Mouse (Mus musculus) macrophage (primary cell): ENCODE data around the gene Frs2. TPM values are rescaled to one million over a fixed set of nuclear protein-coding genes. Genes with fewer than 3 reads are reported as not detected.
"Not testable (repeated sequence)": the region's sequence is repeated elsewhere in the genome, so short reads cannot be mapped to it uniquely, and the experiment has no call there.

ENCODE experiments used
- H3K27ac ChIP-seq: fragments of 350-480 bp; formaldehyde crosslinking; 2 replicates; pipeline ENCODE4 v1.9.0; 2021
- H3K36me3 ChIP-seq: fragments of 350-480 bp; formaldehyde crosslinking; 2 replicates; pipeline ENCODE4 v1.9.0; 2021; ENCODE audit errors: inconsistent target
- H3K4me3 ChIP-seq: fragments of 350-480 bp; formaldehyde crosslinking; 2 replicates; pipeline ENCODE4 v1.9.0; 2021; ENCODE audit errors: inconsistent target
- H3K79me2 ChIP-seq: fragments of 350-480 bp; formaldehyde crosslinking; 2 replicates; pipeline ENCODE4 v1.9.0; 2021; ENCODE audit errors: inconsistent target
- WGBS: methylation state at CpG from one replicate; pipeline ENCODE4 v1.1.7; 2026; ENCODE audit warnings: inconsistent platforms; ENCODE audit not compliant: missing documents; 5-methylcytosine and 5-hydroxymethylcytosine counted together
- polyA plus RNA-seq: library from polyadenylated mRNA; stranded (reverse); fragments of 250-400 nt; gene quantifications from 3 replicates; pipeline ENCODE4 v1.2.4, GENCODE M21; 2018; ENCODE audit warnings: inconsistent platforms

Gene Frs2
- polyA plus RNA-seq, 1 experiment from 2014 or later, result 14.5 TPM

DNA sequence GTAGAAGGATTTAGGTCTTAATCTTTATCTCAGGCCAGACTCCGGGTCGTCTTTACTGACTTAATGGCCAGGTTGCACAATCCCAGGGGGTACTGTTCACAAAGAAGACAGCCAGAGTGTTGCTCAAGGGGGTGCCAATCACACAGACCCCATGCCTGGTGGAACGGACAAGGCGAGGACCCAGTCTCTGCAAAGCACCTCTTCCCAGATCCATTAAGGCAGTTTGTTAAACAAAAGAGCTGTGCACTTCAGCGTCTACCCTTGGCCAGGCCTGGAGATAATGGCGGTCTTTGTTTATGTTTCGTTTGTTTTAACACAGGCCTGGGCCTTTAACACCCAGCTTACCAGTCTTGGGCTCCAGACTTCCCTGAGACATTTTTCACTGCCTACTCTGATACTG is 3.9 kb upstream of the Frs2 start:
- Histone ChIP-seq H3K27ac (no peak overlapping the region), H3K36me3 (no peaks in the 10 kb centered on the region), H3K79me2 (peaks cover 7% of the 10 kb centered on the region), H3K4me3 (no peak overlapping the region)
- 79% methylated on average over 7 of the region's 7 CpGs for WGBS

DNA sequence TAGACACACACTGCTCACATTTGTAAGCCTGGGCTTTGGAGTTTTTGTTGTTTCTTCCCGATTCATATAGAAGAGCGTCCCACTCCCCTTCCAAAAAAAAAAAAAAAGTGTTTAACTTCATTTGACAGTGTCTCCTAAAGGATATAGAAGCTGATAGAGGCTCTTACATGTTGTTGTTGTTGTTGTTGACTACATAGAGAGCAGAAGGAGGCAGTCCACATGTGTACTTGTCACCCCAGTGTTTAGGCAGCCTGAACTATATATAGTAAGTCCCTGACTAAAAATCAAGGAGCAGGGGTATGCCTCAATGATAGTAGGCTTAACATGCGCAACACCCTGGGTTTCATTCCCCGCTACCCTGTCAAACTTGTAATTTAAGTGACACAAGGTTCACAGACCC is 3.3 kb upstream of the Frs2 start:
- no peak overlapping the region for H3K4me3 ChIP-seq
- no peak overlapping the region for H3K27ac ChIP-seq

DNA sequence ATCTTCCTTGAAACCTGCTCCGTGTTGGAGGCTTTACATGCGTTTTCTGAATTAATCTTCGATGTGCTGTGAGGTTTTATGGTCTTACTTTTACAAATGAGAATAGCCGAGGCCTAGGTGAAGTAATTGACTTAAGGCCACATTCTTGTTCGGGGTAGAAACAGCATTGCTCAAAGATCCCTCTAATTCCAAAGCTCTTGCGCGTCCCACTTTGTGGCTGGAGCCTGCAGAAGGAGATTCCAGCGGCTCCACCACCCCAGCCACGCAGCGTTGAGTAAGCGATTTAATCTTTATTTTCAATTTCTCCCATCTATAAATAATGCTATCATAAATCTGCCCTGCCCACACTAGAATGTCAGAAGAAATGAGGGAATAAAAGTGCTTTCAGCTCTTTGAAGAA is 2.9 kb upstream of the Frs2 start:
- H3K27ac ChIP-seq, result no peak overlapping the region
- H3K4me3 ChIP-seq, result no peak overlapping the region
- peaks cover 17% of the 10 kb centered on the region for H3K79me2 ChIP-seq
- H3K36me3 ChIP-seq, result no peaks in the 10 kb centered on the region
- WGBS, result 88% methylated on average over 11 of the region's 11 CpGs

More for the DNA sequence above, 3.3 kb upstream of the Frs2 start:
- Histone ChIP-seq H3K79me2 (peaks cover 13% of the 10 kb centered on the region), H3K36me3 (no peaks in the 10 kb centered on the region)
- 98% methylated on average over 4 of the region's 4 CpGs for WGBS

DNA sequence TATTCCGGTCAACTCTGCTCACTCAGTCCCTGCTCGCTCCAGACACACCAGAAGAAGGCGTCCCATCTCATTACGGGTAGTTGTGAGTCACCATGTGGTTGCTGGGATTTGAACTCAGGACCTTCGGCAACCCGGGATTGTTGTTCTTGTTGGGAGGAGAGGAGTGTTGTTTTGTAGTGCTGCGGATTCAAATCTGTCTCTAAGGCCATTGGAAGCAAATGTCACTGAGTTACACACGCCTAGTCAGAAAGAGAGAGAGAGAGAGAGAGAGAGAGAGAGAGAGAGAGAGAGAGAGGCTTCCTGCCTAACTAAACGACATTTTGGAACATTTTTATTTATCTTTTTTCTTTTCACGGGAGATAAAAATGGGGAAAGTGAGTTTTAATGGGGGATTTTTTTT is 2.4 kb upstream of the Frs2 start:
- H3K79me2 ChIP-seq, result peaks cover 22% of the 10 kb centered on the region
- 75% methylated on average over 8 of the region's 10 CpGs for WGBS
- H3K4me3 ChIP-seq, result no peak overlapping the region
- H3K36me3 ChIP-seq, result no peaks in the 10 kb centered on the region
- no peak overlapping the region for H3K27ac ChIP-seq

DNA sequence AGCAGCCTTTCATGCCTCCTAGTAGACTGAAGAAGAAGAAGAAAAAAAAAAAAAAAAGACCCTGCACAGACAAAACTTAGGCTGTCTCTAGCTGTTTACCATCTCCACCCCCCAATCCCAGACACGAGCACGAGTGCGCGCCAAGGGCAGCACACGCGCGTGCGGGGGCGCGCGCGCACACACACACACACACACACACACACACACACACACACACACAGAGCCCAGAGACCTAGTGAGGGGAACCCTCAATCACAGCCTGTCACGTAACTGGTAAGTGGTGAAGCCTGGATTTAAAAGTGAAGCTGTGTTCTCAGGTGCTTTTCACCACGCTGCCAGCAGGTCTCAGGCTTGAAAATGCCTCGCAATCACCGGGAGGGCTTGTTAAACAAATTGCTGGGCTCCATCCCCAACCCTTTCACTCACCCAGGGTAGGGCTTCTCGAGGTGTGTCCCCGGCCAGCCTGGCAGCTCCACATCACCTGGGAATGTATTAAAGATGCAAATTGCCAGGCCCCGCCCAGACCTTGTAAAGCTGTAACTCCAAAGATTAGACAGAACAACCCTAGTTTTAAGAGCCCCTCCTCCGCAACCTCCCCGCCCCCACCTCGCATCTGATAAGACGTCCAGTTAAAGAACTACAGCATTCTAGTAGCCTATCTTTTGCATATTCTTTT is 1.7 kb upstream of the Frs2 start:
- no peak overlapping the region for H3K27ac ChIP-seq
- H3K79me2 ChIP-seq, result peaks cover 29% of the 10 kb centered on the region
- 7% methylated on average over 19 of the region's 23 CpGs for WGBS

DNA sequence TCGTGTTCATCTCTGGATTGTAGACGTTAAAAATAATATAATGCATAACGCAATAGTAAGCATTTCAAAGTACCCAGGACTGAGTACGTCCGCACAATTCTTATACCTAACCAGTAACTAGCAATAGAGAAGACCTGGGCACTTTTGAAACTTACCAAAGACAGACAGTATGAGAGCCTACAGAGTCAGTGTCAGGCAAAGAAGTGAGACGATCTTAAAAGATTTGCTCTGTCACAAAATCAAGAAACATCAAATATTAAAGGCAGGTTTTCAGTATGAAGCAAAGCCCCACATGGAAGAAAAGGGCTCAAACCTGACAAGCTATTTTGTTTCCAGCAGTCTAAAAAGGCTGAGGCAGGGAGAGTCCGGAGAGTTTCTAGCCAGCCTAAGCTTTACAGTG is 907 bp upstream of the Frs2 start:
- Histone ChIP-seq H3K27ac (no peak overlapping the region), H3K4me3 (peak overlapping the region; percentile 62)

More for the DNA sequence above, 1.7 kb upstream of the Frs2 start:
- peak overlapping the region; percentile 29 for H3K4me3 ChIP-seq
- H3K36me3 ChIP-seq, result no peaks in the 10 kb centered on the region

DNA sequence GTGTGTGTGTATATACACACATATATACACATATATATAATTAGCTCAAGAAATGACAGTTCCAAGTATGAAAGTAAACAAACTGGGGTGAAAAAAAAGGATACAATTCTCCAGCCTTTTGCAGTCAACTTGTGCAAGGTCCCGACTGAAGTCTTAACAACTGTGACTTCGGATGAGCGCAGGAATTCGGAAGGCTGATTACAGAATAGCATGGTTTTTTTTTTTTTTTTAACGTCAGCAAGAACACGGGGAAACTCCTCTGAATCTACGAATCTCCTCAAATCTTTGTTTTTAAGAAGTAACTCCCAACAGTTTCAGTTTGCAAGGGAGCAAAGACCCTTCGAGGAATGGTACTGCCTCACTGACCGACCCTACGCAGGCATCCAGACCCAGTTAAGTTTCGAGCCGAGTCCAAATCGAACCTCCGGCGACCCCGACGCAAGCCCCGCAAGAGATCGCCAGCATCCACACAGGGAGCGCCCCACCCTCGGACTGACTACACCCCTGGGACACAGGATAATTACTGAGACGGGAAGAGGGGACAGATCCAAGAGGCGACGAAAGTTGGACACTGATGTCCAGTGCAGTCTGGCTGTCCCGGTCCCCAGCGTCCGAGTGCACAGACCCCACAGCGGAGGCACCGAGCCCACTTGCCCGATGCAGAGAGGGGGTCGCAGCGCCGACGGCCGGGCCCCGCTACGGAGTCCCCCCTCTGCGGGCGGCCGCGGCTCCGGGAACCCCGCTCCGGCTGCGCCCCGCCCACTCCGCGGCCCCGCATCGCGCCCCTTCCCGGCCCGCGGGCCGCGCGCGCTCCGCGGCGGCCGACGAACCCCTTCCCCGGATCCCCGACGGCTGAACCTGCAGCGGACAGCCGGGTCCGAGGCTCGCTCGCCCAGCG is 622 bp downstream of the Frs2 start:
- Histone ChIP-seq H3K79me2 (peaks cover 53% of the 10 kb centered on the region), H3K36me3 (no peaks in the 10 kb centered on the region), H3K27ac (peak overlapping the region; percentile 48), H3K4me3 (peak overlapping the region; percentile 92)
- WGBS, result 1% methylated on average over 72 of the region's 72 CpGs

More for the DNA sequence above, 907 bp upstream of the Frs2 start:
- Histone ChIP-seq H3K36me3 (no peaks in the 10 kb centered on the region), H3K79me2 (peaks cover 37% of the 10 kb centered on the region)
- WGBS, result 33% methylated on average over 7 of the region's 7 CpGs

DNA sequence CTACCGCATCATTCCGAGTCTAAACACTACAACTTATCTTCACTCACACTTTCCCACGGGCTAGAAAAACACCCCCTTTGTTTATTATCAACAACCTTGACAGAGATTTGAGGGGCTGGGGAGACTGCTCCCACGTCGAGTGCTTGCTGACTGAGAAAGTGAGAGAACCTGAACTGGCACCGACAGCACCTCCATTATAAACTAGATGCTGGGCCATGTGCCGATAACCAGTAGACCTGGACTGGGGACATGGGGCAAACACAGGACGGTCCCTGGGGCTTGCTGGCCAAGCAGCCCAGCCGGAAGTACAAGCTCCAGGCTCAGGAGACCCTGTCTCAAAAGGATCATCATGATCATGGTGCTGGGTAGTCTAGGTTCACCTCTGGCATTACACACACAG is 1.9 kb downstream of the Frs2 start:
- H3K79me2 ChIP-seq, result peaks cover 65% of the 10 kb centered on the region
- no peaks in the 10 kb centered on the region for H3K36me3 ChIP-seq
- peak overlapping the region; percentile 92; the same call in 1 of the 2 replicates for H3K4me3 ChIP-seq
- H3K27ac ChIP-seq, result 0 out of 2 replicates have a peak overlapping the region, but pooled peaks have one; percentile 16
- WGBS, result 27% methylated on average over 9 of the region's 9 CpGs

DNA sequence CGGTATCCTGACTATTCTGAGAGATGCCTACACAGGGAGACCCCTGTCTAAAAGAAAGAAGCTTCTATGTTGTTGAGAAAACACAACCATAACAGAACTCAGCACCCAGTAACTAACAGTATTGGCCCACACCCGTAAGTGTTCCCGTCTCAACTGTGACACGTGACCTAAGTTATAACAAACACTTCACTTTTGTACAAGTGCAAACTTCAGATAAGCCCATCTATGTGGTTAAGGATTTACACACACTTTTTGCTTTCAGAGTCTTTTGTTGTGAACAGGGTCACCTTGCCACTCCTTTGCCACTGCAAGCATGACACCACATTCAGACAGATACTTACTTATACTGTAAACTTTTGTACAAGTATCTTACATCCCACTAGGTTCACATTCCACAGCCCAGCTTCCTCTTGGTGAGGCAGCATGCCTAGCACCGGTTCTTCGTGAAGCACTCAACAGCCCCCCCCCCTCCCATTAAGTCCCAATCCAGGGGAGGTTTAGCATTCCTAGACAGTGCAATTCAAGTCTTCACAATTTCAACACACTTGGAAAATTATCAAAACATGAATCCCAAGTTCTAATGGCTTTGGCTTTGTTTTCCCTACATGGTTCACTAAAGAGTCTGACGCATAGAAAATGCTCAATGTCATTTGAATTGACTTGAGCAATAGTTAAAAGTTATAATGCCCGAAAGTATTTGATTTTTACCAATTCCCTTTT is 2.6 kb downstream of the Frs2 start:
- Histone ChIP-seq H3K4me3 (no peak overlapping the region), H3K27ac (peak overlapping the region; percentile 24; the same call in 1 of the 2 replicates), H3K79me2 (peaks cover 73% of the 10 kb centered on the region), H3K36me3 (no peaks in the 10 kb centered on the region)
- WGBS, result 4% methylated on average over 8 of the region's 8 CpGs

DNA sequence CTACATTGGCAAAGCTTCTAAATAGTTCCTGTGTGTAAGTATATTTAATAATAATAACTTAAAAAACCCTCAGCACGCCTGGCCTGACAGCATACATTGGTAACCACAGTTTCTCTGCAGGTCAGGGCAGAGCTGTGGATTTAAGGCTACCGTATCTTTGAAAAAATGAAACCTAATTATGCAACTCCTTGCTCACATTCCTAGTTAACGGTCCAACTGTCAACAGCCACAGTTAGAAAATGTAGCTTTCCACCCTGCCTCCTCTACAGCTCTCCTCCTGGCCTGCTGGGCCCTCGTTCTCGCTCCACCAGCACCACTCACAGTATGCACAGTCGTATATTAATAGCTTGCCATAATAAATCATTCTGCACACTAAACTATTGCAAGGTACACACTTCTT is 3.7 kb downstream of the Frs2 start:
- Histone ChIP-seq H3K27ac (peak overlapping the region; percentile 24), H3K79me2 (peaks cover 83% of the 10 kb centered on the region), H3K4me3 (no peak overlapping the region), H3K36me3 (no peaks in the 10 kb centered on the region)
- 5% methylated on average over 6 of the region's 6 CpGs for WGBS

DNA sequence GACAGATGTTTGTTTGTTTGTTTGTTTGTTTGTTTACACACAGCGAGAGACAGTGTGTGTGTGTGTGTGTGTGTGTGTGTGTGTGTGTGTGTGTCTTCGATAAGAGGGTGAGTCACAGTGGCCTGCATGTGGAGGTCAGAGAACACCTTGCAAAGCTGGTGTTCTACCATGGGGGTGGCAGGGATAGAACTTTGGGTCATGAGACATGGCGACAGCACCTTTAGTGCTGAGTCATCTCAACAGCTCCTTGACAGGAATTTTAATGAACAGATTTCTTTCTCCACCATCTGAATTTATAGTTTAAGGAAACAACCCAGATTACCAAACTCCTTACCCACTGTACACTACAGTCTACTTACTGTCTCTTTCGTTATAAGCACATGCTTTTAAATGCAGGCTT is 4.3 kb downstream of the Frs2 start:
- Histone ChIP-seq H3K4me3 (no peak overlapping the region), H3K79me2 (peaks cover 89% of the 10 kb centered on the region), H3K36me3 (no peaks in the 10 kb centered on the region), H3K27ac (peak overlapping the region; percentile 24)
- WGBS, result 30% methylated on average over 4 of the region's 4 CpGs

DNA sequence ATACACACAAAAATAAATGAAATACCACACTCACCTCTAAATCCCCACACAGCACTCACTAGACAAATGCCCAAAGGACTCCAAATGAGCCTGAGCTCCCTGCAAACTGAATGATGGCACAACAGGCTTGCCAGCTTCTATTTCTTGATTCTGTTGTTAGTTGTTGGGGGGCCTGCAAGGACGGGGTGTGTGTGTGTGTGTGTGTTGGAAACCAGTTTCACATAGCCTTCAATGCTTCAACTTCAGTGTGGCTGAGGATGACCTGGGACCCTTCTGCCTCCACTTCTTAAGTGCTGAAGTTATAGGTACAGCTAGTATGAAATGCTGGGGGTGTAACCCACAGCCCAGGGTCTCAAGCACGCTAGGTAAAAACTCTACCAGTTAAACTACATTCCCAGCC is 5.0 kb downstream of the Frs2 start:
- H3K27ac ChIP-seq, result no peak overlapping the region
- no peak overlapping the region for H3K4me3 ChIP-seq
- 100% methylated on average over 1 of the region's 2 CpGs for WGBS
- H3K36me3 ChIP-seq, result no peaks in the 10 kb centered on the region
- H3K79me2 ChIP-seq, result peaks cover 97% of the 10 kb centered on the region

DNA sequence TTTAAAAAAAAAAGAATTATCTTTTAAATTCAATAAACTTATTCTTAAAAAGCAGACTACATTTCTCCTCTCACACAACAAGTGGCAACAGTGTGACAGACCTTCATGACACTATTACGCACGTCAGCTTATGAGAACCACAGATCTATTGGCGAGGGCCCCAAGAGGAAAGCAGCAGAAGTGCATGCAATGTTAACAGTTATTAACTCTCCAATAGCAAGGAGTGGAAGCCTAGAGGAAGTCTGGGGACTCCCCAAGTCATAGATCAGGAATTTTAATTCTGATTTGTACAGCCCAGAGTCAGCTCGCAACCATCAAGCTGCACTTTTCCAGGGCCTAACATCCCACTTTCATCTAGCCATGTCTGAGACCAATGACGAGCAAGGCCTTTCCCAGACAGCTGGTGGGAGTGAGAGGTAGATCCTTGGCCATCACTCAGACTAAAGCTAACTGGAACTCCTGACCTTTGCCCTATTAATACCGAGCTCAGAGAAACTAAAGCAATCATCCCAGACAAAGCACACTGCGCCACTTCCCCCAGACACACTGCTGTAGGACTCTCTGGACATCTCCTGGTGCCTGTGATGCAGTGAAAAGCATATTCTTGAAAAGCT is 6.3 kb downstream of the Frs2 start:
- H3K27ac ChIP-seq, result no peak overlapping the region
- no peak overlapping the region for H3K4me3 ChIP-seq
- H3K79me2 ChIP-seq, result peaks cover 100% of the 10 kb centered on the region
- no peaks in the 10 kb centered on the region for H3K36me3 ChIP-seq
- 79% methylated on average over 7 of the region's 7 CpGs for WGBS

DNA sequence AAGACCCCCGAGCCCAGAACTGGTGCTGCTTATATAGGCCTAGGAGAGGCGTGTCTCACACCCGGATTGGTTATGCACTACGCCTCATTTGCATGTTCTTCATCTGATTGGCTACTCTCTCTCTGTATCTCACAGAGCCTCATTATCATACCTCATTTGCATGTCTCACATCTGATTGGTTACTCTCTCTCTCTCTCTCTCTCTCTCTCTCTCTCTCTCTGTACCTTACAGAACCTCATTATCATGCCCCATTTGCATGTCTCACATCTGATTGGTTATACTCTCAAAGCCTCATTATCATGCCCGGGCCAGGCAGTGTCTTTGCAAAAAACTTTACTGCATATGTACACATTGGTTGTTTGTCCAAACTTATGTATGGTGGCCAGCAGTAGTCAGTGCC is 16.8 kb downstream of the Frs2 start:
- peaks cover 100% of the 10 kb centered on the region for H3K79me2 ChIP-seq
- not testable (repeated sequence) for H3K4me3 ChIP-seq, H3K36me3 ChIP-seq, H3K27ac ChIP-seq
- WGBS, result 100% methylated on average over 1 of the region's 5 CpGs
